Mouse (Mus musculus) lung, embryonic 14.5 days (tissue): Measurements from ENCODE around the gene Gm19935. TPM values are rescaled to one million over a fixed set of nuclear protein-coding genes. Genes with fewer than 3 reads are reported as not detected.

Experiments used
- ATAC-seq: fragments of 200-750 bp; cut with Nextera tagmentation; 2 replicates; pipeline ENCODE4 v1.8.0; 2017; ENCODE audit warnings: mild to moderate bottlenecking, moderate TSS enrichment, moderate library complexity; ENCODE audit not compliant: insufficient read depth
- DNase-seq: peaks from one replicate; pipeline ENCODE4 v3.0.0-alpha.2; 2015
- H3K27ac ChIP-seq: fragments of 300-500 bp; sonication (generic); 2 replicates; pipeline ENCODE4 v1.5.1; 2014; ENCODE audit warnings: low read depth, mild to moderate bottlenecking, moderate library complexity
- H3K27me3 ChIP-seq: fragments of 300-500 bp; sonication (generic); 2 replicates; pipeline ENCODE4 v1.6.1; 2014; ENCODE audit warnings: low read length, control low read depth; ENCODE audit not compliant: insufficient read depth
- H3K36me3 ChIP-seq: fragments of 300-500 bp; sonication (generic); 2 replicates; pipeline ENCODE4 v1.6.1; 2014; ENCODE audit warnings: control low read depth; ENCODE audit not compliant: insufficient read depth
- H3K4me1 ChIP-seq: fragments of 300-500 bp; sonication (generic); 2 replicates; pipeline ENCODE4 v1.6.1; 2014; ENCODE audit warnings: antibody characterized with exemption, control low read depth; ENCODE audit not compliant: insufficient read depth
- H3K4me2 ChIP-seq: fragments of 300-500 bp; sonication (generic); 2 replicates; pipeline ENCODE4 v1.6.1; 2014; ENCODE audit warnings: mild to moderate bottlenecking
- H3K4me3 ChIP-seq: fragments of 300-500 bp; sonication (generic); 2 replicates; pipeline ENCODE4 v1.5.1; 2014; ENCODE audit warnings: low read depth, low read length
- H3K9ac ChIP-seq: fragments of 300-500 bp; sonication (generic); 2 replicates; pipeline ENCODE4 v1.6.1; 2014
- H3K9me3 ChIP-seq: fragments of 300-500 bp; sonication (generic); 2 replicates; pipeline ENCODE4 v1.6.1; 2016; ENCODE audit warnings: low read depth, low read length, control low read depth
- CTCF ChIP-seq: IDR thresholded peaks from 2 replicates; pipeline ENCODE4 v1.5.1; 2016; ENCODE audit warnings: antibody characterized with exemption, low read depth
- WGBS: fragments of 180-500 bp; shearing (Covaris S2); extraction: QIAGEN DNeasy Blood & Tissue Kit; methylation state at CpG from one replicate; pipeline ENCODE4 v1.1.7; 2014; 5-methylcytosine and 5-hydroxymethylcytosine counted together
- polyA plus RNA-seq: library from polyadenylated mRNA; unstranded; fragments of >200 nt; fragmentation: Nextera tagmentation; extraction: Ambion mirVana; gene quantifications from 2 replicates; pipeline ENCODE4 v1.2.1, GENCODE M21; 2014

Gene Gm19935
- polyA plus RNA-seq, 1 experiment from 2014 or later: not detected

DNA sequence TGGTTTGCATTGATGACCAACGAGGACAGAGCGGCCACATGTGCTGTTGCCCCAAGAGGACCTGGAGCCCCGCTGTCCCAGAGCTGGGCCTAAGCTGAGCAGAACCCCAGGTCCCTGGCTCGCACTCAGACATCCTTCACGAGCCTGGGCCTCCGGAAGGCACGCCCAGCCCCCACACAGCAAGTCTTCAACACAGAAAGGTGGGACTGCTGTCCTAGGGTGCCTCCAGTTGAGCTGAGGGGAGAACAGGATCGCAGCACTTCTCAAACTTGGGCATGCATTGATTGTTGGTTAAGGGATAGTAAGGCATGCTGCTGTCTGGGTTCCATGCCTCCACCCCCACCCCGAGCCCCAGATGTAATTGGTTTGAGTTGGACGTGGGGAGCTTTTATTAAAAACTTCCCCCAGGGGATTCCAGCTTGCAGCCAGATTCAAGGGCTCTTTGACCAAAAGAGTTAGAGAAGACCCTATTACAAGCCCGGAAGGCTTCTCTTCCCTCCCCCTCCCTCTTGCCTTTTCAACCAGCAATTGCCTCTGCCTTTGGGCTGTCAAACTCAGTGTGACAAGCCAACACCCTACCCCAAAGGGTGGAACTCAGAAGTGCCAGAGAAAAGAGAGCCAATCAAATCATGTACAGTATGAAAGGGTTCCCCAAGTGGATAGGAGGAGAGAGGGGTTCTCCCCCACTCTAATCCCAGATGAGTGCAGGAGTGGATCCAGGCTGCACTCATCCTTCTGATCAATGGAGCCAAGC, 12.0 kb upstream of the Gm19935 start:
- peak overlapping the region; percentile 75 for H3K4me2 ChIP-seq
- H3K9ac ChIP-seq: peak overlapping the region; percentile 57
- peak overlapping the region; percentile 52 for H3K4me3 ChIP-seq
- WGBS: 5% methylated on average over 11 of the region's 11 CpGs
- DNase-seq (peak; percentile 47), ATAC-seq (peak; percentile 82)
- H3K9me3 ChIP-seq: no peaks in the 10 kb centered on the region
- H3K27ac ChIP-seq: peak overlapping the region; percentile 62
- H3K4me1 ChIP-seq: peaks cover 3% of the 10 kb centered on the region; the same call in 1 of the 2 replicates
- no peaks in the 10 kb centered on the region for H3K27me3 ChIP-seq
- TF ChIP-seq CTCF: no peak
- no peaks in the 10 kb centered on the region for H3K36me3 ChIP-seq

DNA sequence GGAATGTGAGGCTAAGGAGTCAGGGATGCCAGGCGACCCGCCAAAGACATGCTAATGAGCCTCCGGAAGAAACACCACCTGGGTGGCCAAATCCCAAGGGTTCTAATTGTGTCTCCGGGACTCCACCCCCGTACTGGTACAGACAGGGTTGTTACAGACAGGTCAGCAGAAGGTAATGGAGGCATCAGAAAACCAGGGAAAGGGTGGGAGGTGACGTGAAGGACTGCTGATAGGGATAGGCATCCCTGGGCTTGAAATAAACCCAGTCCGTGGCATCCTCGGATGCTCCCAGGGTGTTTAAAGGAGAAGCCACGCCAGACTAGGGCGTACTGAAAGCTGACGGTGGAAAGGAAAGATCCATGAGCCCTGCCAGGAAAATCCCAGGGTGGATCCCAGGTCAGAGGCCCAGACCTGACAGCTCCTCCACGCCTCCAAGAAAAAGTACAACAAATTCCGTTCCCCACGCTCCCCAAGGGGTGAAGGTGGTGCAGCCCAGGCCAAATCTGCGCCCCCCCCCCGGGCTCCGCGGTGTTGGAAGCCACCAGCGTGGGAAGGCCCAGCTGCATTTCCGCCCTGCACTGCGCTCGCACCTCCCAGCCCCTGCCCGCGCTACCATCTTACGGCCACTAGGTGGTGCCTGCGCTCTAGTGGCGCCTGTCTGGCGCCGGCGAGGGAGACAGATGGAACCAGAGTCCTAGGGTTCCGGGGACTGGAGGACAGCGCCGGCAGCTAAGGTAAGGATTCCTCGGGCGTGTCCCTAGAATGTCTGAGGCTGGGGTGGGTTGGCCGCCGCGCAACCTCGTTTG, 11.2 kb upstream of the Gm19935 start, which contains the start of gene Chd9:
Chd9 (plus strand) TSS at position 172 of the 806 bp plus-strand sequence.
- H3K4me3 ChIP-seq: peak within 1 kb of the TSS; percentile 52
- H3K4me1 ChIP-seq: peaks cover 3% of the 10 kb centered on the region; the same call in 1 of the 2 replicates
- 1% methylated on average over 38 of the region's 39 CpGs for WGBS
- DNase-seq: peak; percentile 97
- H3K9ac ChIP-seq: peak within 1 kb of the TSS; percentile 57
- peak; percentile 100 for TF ChIP-seq CTCF
- no peaks in the 10 kb centered on the region for H3K9me3 ChIP-seq
- peak within 1 kb of the TSS; percentile 62 for H3K27ac ChIP-seq
- H3K27me3 ChIP-seq: no peaks in the 10 kb centered on the region
- ATAC-seq: peak; percentile 94
- peak within 1 kb of the TSS; percentile 75 for H3K4me2 ChIP-seq
- no peaks in the 10 kb centered on the region for H3K36me3 ChIP-seq

DNA sequence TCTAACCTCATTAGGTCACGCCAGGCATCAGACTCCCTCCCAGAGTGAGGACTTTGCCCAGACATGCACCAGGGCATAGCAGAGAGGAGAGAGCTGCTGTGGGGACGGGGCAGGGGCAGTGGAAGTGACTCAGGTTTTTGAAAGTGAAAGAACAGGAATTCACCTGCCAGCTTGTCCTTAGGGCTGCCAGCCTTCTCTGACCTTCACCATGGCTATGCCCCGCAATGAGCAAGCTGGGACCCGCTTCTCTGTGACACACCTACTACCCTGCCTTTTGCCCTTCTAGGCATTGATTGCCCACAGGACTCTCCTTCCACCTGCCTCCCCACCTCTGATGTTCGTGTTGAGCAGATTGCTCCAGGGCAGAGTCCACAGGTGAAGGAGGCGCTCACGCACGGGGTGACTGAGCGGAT, 8.3 kb upstream of the Gm19935 start:
- Histone ChIP-seq H3K36me3 (no peaks in the 10 kb centered on the region), H3K4me3 (no peak overlapping the region), H3K27me3 (no peaks in the 10 kb centered on the region), H3K9ac (no peak overlapping the region), H3K9me3 (no peaks in the 10 kb centered on the region), H3K4me2 (no peak overlapping the region), H3K4me1 (peaks cover 3% of the 10 kb centered on the region; the same call in 1 of the 2 replicates), H3K27ac (no peak overlapping the region)
- 78% methylated on average over 9 of the region's 9 CpGs for WGBS
- ATAC-seq (no peak), DNase-seq (no peak)
- TF ChIP-seq CTCF: no peak

DNA sequence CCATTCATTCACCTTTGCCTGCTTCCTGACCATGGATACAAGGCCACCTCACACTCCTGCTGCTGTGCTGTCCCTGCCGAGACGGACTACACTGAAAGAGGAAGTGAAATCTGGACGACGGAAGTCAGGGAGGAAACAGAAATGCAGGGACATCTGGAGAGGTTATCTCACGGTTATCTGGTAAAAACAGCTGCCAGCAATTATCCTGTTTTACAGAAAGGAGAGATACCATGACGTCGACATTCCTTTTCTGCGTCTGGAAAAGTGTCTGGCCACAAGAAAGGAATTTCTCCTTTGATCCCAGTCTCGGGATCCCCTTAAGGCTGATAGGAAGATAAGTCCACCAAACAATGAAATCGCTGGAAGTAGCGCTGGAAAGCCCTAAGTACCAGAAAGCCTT, 5.2 kb upstream of the Gm19935 start:
- Histone ChIP-seq H3K9ac (no peak overlapping the region), H3K27me3 (no peaks in the 10 kb centered on the region), H3K4me2 (no peak overlapping the region), H3K9me3 (no peaks in the 10 kb centered on the region), H3K27ac (no peak overlapping the region), H3K4me1 (no peaks in the 10 kb centered on the region), H3K36me3 (no peaks in the 10 kb centered on the region), H3K4me3 (no peak overlapping the region)
- TF ChIP-seq CTCF: no peak
- 11% methylated on average over 11 of the region's 11 CpGs for whole genome bisulfite sequencing
- ATAC-seq (no peak), DNase-seq (peak; percentile 57)

- no peak overlapping the region for H3K27ac ChIP-seq
- no peaks in the 10 kb centered on the region for H3K9me3 ChIP-seq
- TF ChIP-seq CTCF: no peak
- 57% methylated on average over 4 of the region's 4 CpGs for WGBS
- H3K4me2 ChIP-seq: no peak overlapping the region
- H3K4me1 ChIP-seq: no peaks in the 10 kb centered on the region
- no peak overlapping the region for H3K9ac ChIP-seq
- ATAC-seq (no peak), DNase-seq (no peak)
- no peaks in the 10 kb centered on the region for H3K36me3 ChIP-seq
- no peaks in the 10 kb centered on the region for H3K27me3 ChIP-seq
- no peak overlapping the region for H3K4me3 ChIP-seq
Observed at GRCm38 (mm10) chr8:90820321-90820696, 3.1 kb upstream of the Gm19935 start.

DNA sequence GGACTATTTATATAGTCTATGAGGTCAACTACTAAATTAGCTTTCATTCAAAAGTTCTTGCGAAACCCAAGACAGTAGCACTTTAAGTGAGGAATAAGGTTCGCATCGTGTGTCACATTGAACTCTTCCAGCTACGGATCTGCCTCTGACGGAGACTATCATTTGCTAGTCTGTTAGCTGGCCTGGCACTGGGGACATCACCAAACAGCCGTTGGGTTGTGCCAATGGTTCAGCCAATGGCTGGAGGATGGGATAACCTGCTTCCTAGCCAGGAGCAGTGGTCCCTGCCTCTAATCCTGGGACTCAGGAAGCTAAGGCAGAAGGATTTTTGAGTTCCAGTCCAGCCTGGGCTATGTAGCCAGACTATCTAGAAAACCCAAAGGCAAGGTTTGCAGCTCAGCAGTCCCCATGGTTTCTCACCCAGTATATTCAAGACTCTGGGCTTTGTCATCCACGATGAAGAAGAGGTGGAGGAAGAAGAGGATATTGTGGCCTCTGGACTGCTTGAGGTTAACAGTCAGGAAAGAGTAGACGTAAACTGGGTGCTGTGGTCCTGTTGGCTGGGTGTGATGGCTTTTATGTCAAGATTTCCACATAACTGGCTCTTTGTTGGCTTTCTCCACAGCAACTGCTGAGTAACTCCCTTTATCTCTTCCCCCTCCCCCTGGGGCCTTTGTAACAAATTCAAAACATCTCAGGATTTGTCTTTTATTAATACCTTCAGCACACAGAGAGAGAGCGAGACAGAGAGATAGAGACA, 2.5 kb upstream of the Gm19935 start:
- ATAC-seq: no peak
- DNase-seq: no peak

More for the DNA sequence above, 2.5 kb upstream of the Gm19935 start:
- no peak overlapping the region for H3K4me3 ChIP-seq
- TF ChIP-seq CTCF: no peak
- no peaks in the 10 kb centered on the region for H3K27me3 ChIP-seq
- H3K36me3 ChIP-seq: no peaks in the 10 kb centered on the region
- H3K9me3 ChIP-seq: no peaks in the 10 kb centered on the region
- H3K4me2 ChIP-seq: no peak overlapping the region
- no peak overlapping the region for H3K9ac ChIP-seq
- WGBS: 81% methylated on average over 9 of the region's 9 CpGs
- no peak overlapping the region for H3K27ac ChIP-seq
- no peaks in the 10 kb centered on the region for H3K4me1 ChIP-seq
